Mouse (Mus musculus) E14TG2a.4 (cell line): ENCODE measurements around the gene Six4.
"Not testable (repeated sequence)": the region's sequence is repeated elsewhere in the genome, so short reads cannot be mapped to it uniquely, and the experiment has no call there.

Source experiments
- H3K27me3 ChIP-seq: 2 replicates; pipeline ENCODE4 v1.6.1; 2014; ENCODE audit warnings: low read length, control low read depth; ENCODE audit not compliant: insufficient read depth
- H3K36me3 ChIP-seq: 2 replicates; pipeline ENCODE4 v1.6.1; 2014; ENCODE audit warnings: low read length, control low read depth; ENCODE audit not compliant: insufficient read depth
- H3K4me1 ChIP-seq: replicated peaks from 2 replicates; pipeline ENCODE4 v1.6.1; 2014; ENCODE audit warnings: low read depth, low read length, control low read depth
- H3K4me3 ChIP-seq: replicated peaks from 2 replicates; pipeline ENCODE4 v1.5.1; 2014; ENCODE audit warnings: mild to moderate bottlenecking, low read length
- H3K9me3 ChIP-seq: 2 replicates; pipeline ENCODE4 v1.6.1; 2014; ENCODE audit warnings: low read length, control low read depth
- CTCF ChIP-seq: conservative IDR thresholded peaks from 2 replicates; pipeline ENCODE4 v1.5.1; 2014; ENCODE audit warnings: low read length
- NANOG ChIP-seq: IDR thresholded peaks from 2 replicates; pipeline ENCODE4 v1.6.1; 2014; ENCODE audit warnings: borderline replicate concordance, low read length, mixed read lengths
- POU5F1 ChIP-seq: IDR thresholded peaks from 2 replicates; pipeline ENCODE4 v1.6.1; 2014; ENCODE audit warnings: low read length, borderline replicate concordance

Six4 gene

DNA sequence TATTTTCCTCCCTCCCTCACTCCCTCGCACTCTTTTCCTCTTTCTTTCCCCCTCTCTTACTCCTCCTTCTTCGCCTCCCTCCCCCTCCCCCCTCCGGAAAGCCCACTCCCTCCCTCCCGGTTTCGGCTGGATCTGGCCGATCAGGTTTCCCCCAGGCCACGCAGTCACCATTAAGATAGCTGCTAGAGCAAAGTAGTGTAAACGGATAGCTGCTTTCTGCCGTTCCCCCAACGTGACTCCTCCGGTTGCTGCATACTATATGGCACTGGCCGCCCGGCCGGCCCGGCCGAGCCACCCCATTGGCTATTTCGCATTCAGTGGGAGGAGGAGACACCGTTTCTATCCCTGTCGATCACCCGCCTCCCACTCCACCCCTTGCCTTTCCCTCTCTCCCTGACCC is at the start of gene Six4:
Gene Six4 (minus strand): TSS at position 261 of the 400 bp plus-strand sequence.
- peak within 1 kb of the TSS; percentile 98 for H3K4me3 ChIP-seq
- no peaks in the 10 kb centered on the region for H3K27me3 ChIP-seq
- H3K9me3 ChIP-seq, result no peaks in the 10 kb centered on the region
- TF ChIP-seq POU5F1 (no peak), NANOG (no peak), CTCF (no peak)
- peaks cover 52% of the 10 kb centered on the region for H3K4me1 ChIP-seq
- peaks cover 25% of the 10 kb centered on the region for H3K36me3 ChIP-seq

- TF ChIP-seq NANOG (no peak), CTCF (no peak), POU5F1 (no peak)
- Histone ChIP-seq H3K36me3 (peaks cover 5% of the 10 kb centered on the region; the same call in 1 of the 2 replicates), H3K4me3 (no peak overlapping the region), H3K9me3 (peaks cover 6% of the 10 kb centered on the region), H3K27me3 (no peaks in the 10 kb centered on the region), H3K4me1 (peaks cover 18% of the 10 kb centered on the region)
These were observed 49.3 kb upstream of the Six4 start for GRCm38 (mm10) chr12:73162408-73163181.

DNA sequence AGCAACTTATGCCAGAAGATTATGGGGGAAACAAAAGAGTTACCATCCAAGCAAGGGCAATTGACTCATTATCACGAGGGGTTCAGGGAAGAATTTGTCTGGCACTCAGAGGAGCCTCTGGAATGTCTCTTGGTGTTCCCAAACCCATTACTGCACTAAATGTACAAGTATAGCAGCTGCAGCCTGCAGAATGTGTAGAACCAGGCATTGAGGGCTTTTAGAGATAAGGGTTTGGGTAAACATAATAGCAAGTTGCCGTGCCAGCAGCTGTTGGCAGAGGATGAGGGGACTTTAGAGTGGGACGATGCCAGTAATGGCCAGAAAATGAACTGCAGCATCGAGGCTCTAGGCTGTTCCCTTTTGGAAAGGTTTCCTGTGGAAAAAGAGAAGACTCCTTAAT is 47.1 kb upstream of the Six4 start:
- Histone ChIP-seq H3K4me3 (no peak overlapping the region), H3K27me3 (no peaks in the 10 kb centered on the region), H3K9me3 (peaks cover under 1% of the 10 kb centered on the region; the same call in 1 of the 2 replicates), H3K4me1 (peaks cover 12% of the 10 kb centered on the region), H3K36me3 (peaks cover under 1% of the 10 kb centered on the region; the same call in 1 of the 2 replicates)
- TF ChIP-seq NANOG, result no peak
- TF ChIP-seq CTCF, result no peak
- TF ChIP-seq POU5F1, result no peak

GRCm38 (mm10) chr12:73154150-73154549 is 40.9 kb upstream of the Six4 start:
- Histone ChIP-seq H3K36me3 (no peaks in the 10 kb centered on the region), H3K4me3 (no peak overlapping the region), H3K27me3 (no peaks in the 10 kb centered on the region), H3K4me1 (no peaks in the 10 kb centered on the region), H3K9me3 (no peaks in the 10 kb centered on the region)
- no peak for TF ChIP-seq CTCF
- TF ChIP-seq POU5F1, result no peak
- TF ChIP-seq NANOG, result no peak

DNA sequence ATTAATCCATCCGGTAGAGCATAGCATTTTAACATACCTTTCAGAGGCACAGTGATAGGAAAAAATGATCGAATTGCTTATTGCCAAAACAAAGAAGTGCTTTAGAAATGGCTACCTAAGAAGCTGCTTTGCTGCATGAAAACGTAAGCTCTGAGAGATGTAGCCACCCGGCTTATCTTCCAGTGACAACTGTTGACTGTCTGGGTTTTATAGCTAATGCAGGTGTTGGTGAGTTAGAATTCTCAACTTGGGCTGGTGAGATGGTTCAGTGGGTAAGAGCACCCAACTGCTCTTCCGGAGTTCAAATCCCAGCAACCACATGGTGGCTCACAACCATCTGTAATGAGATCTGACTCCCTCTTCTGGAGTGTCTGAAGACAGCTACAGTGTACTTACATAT is 37.8 kb upstream of the Six4 start:
- not testable (repeated sequence) for H3K4me3 ChIP-seq, H3K27me3 ChIP-seq, H3K4me1 ChIP-seq, H3K36me3 ChIP-seq, H3K9me3 ChIP-seq

GRCm38 (mm10) chr12:73147236-73147635 is 34.0 kb upstream of the Six4 start:
- no peak for TF ChIP-seq NANOG
- TF ChIP-seq POU5F1, result no peak
- TF ChIP-seq CTCF, result no peak
- Histone ChIP-seq H3K4me3 (no peak overlapping the region), H3K4me1 (0 out of 2 replicates have a peak, but pooled peaks cover 10% of the 10 kb centered on the region), H3K27me3 (no peaks in the 10 kb centered on the region), H3K36me3 (peaks cover 21% of the 10 kb centered on the region), H3K9me3 (no peaks in the 10 kb centered on the region)

- Histone ChIP-seq H3K36me3 (peaks cover 23% of the 10 kb centered on the region), H3K4me3 (no peak overlapping the region), H3K9me3 (0 out of 2 replicates have a peak, but pooled peaks cover 5% of the 10 kb centered on the region), H3K4me1 (0 out of 2 replicates have a peak, but pooled peaks cover 14% of the 10 kb centered on the region), H3K27me3 (no peaks in the 10 kb centered on the region)
- no peak for TF ChIP-seq POU5F1
- no peak for TF ChIP-seq NANOG
These were observed 27.5 kb upstream of the Six4 start for GRCm38 (mm10) chr12:73140732-73141131.

DNA sequence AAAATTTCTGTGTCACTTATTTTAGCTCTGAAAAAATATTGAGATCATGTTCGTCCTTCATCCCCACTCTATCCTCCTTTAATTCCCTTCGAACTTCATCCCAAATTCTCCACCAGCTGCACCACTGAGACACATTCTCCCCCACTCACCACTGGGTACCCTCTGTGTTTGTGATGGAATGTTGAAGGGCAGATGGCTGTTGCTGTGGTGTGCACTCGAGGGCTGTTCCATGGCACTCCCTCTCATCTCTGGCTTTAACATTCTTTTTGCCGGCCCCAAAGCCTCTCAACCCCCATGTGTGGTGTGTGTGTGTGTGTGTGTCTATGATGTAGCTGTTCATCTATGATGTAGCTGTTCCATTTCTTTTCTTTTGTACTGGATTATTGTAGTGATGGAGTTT is 12.0 kb upstream of the Six4 start:
- Histone ChIP-seq H3K36me3 (no peaks in the 10 kb centered on the region), H3K9me3 (no peaks in the 10 kb centered on the region), H3K4me3 (no peak overlapping the region), H3K27me3 (no peaks in the 10 kb centered on the region), H3K4me1 (peaks cover 32% of the 10 kb centered on the region)
- TF ChIP-seq CTCF (no peak), NANOG (no peak), POU5F1 (no peak)
